Mouse (Mus musculus) large intestine, adult 2 months (tissue): ENCODE measurements around the gene Mlst8. TPM values are rescaled to one million over a fixed set of nuclear protein-coding genes. Genes with fewer than 3 reads are reported as not detected.

Experiments
- DNase-seq: peaks from one replicate; pipeline ENCODE4 v3.0.0-alpha.2; 2012; ENCODE audit warnings: low read depth, low spot score
- WGBS: fragments of 180-500 bp; shearing (Covaris S2); methylation state at CpG from one replicate; pipeline ENCODE4 v1.1.7; 2018; 5-methylcytosine and 5-hydroxymethylcytosine counted together
- polyA plus RNA-seq: library from polyadenylated mRNA; depleted of rRNA; stranded (reverse); fragments of >200 nt; gene quantifications from 2 replicates; pipeline ENCODE4 v1.2.3, GENCODE M21; 2012; rRNA removed

Gene Mlst8
- polyA plus RNA-seq: 43.0 and 54.9 TPM in 2 replicates

DNA sequence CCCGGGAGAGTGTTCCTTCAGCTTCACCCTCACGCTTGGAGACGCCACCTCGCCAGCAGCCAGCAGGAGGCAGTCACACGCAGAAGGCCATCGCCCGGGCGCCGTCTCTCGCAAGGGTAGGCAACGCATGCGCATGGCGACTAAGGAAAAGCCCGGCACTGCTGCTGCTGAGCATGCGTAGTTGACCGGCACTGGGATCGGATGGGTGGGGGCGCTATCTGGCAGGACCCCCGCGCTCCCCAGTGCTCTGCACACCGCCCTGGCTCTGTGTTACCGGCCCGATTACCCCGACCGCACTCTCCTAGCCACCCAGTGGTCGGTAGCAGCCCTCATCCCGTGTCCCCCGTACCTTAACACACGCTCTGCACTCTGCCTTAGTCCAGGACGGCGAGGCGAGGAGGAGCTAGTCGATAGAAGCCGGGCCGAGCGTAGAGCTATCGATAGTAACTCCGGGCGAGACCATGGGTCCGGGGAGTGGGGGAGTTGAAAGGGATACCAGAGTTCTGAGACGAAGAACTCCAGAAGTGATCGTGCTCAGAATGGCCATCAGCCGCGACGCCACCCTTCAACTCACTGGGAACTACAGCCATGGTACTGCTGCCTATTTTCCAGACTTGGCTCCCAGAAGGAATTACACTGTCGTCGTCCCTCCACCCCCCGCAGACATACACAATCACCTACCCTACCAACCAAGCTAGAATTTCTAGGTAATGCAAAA, at the start of gene Mlst8:
TSS of gene Mlst8 (minus strand) at position 416 of the 718 bp plus-strand sequence.
- DNase-seq: peak; percentile 78
- under 1% methylated on average over 48 of the region's 48 CpGs for WGBS

DNA sequence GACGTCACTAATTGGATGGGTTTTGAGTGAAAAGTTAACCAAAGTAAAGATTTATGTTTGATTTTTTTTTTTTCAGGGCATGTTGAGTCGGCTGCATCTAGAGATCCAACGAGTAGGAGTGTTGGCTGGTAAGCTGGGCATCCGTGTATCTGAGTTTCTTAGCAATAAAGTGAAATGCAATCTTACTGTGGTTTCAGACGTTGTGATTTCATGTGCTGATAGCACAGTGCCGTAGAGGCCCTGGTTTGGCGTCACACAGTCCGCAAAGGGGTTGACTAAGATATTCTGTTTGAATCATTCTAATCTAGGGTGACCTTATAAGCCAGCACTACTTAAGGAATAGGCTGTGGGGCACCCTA, 49.7 kb upstream of the Mlst8 start:
- 2% methylated on average over 8 of the region's 8 CpGs for whole genome bisulfite sequencing
- DNase-seq: no peak

DNA sequence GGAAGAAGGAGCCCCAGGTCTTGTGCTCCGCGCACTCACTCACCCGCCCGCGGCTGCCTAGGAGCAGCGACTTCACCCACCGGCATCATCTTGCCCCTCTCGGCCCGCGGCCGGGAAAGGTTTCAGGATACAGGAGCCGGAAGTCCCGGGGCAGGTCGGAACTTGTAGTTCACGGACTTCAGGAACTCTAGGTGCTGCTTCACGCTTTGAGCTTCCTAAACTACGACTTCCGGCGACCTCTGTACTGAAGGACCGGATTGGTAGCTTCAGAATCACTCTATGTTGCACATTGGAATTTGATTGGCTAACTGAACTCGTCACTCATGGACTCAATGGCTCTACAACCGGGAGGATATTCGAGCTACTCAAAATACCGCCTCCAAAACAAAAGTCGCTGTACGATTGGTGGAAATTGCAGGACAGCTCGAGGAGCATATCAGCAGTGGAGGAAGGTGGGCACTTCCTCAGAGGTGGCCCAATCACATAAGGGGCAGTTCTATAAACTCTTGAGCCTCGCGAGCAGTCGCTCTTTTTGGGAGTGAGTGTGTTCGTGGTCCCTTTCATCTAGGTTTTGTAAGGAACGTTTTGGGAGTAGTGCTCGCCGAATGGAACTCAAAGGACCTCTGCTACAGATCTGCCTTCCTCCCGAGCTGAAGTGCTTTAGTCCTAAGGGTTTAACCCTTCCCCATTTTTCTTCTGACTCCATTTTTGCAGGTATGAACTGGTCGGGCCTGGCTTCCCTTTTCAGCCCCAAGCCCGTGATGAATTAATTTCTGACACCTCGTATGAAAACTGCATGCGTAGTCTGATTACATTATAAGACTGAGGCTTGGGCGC, 49.1 kb upstream of the Mlst8 start, which contains the start of gene Traf7:
TSS of gene Traf7 (minus strand) at position 216 of the 837 bp plus-strand sequence.
- under 1% methylated on average over 40 of the region's 40 CpGs for WGBS
- DNase-seq: peak; percentile 100

DNA sequence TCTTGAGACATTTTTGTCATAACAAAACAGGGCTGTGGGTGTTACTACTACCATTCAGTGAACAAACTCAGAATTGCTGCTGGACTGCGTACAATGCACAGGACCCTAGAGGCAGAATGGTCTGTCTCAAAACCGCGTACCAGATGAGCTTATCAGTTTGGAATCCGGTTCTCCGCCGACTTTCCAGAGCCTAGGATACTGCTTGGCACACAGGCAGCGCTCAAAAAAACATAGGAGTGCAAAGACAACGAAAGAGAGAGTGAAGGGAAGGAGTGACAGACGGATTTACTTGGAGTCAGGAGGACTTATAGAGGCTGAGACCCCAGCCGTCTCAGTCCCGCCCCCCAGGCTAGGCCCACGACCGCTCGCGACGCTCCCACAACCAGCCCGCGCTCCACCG, 48.4 kb upstream of the Mlst8 start:
- DNase-seq: no peak
- under 1% methylated on average over 19 of the region's 19 CpGs for WGBS

DNA sequence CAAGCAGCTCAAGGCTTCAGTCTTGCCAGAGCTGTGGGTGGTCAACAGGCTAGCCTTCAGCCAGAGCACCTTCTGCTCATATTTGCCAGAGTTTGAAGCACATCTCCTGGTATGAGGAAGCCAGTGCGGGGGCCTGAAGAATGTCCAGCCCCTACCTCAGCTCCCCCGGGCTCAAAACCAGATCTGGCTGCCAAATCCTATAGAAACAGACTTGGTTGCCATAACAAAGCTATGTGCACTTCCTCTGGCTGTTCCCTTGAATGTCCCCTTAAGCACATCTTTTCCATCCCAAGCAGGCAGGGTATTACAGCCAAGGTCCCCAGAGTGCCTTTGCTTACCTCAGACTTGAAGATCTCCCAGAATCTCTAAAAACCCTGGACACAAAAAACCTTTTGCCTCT, 45.9 kb upstream of the Mlst8 start:
- DNase-seq: no peak
- WGBS: 57% methylated on average over 2 of the region's 2 CpGs

DNA sequence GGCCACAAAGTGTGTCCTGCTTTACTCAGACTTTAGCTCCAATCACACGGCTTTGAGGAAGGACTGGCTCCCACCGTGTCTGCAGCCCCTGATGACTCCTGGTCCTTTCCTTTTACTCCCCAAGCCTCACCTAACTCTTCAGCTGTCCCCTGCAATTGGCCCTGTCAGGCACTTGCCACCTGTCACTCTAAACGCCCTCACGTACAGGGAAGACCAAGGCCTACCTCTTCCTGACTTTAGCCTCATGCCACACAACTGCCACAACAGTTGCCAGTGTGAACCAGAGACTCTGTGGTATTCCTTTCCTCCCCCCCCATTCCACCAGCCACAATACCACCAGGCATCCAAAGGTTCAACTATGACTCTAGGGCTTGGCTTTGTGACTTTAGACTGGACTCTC, 41.6 kb upstream of the Mlst8 start:
- 70% methylated on average over 4 of the region's 4 CpGs for WGBS
- DNase-seq: no peak

DNA sequence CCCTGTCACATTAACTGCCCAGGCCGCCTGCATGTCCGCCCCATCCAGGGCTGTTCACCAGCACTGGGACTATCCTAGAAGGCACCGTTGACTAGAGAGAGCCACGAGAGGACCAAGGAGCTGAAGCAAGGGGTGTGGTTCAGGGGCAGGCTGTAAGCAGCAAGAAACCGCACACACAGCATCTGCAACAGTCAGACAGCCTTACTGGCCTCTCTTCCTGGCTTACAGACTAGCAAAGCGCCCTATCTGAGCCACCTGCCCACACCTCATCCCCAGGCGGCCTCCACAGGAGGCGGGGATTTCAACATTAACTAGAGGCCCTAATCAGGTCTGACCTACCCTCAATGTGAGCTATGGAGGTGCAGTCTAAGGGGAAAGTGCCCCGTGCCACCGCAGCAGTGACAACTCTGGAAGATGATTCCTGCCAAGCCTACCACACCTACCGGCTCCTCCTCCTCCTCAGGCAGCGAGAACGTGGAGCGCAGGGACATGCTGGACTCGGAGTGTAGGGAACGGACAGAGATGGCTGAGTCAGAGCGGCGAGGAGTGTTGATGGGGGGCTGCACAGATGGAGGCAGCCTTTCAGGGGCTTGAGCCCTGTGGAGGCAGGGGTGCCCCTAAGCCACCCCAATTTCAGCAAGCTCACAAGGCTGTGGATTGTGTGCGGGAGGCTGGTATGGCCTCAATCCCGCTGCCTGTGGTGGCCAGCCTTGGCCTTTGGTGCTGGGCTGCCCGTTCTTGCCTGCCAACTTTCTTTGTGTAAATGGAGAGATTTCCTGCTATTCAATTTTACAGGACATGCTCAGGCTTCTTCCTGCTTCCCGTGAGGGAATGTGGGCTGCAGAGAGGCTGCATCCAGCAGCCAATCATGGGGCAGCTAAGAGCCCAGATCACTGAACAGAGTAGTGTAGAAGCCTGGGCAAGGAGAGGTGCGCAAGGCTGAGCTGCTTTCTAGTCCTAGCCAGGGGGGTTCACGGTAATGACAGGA, 35.7 kb upstream of the Mlst8 start:
- DNase-seq: no peak
- WGBS: 84% methylated on average over 24 of the region's 24 CpGs

DNA sequence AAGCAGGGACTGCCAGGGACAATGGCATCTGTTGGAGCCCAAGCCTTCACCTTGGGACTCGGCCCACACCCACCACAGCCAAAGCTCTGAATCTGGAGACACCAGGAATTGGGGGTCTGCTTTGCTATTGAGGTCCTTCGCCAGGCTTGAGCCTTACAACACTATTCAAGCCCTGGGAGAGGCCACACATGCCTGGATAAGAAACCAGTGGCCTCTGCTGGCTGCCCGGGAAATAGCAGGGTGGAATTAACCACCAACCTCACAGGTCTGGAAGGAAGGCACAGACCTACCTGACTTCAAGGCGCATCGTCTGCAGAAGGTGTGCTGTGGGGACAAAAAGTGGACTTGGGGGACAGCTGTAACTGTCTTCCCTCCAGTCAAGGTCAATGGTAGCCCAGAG, 34.7 kb upstream of the Mlst8 start:
- DNase-seq: no peak
- 50% methylated on average over 5 of the region's 5 CpGs for WGBS

DNA sequence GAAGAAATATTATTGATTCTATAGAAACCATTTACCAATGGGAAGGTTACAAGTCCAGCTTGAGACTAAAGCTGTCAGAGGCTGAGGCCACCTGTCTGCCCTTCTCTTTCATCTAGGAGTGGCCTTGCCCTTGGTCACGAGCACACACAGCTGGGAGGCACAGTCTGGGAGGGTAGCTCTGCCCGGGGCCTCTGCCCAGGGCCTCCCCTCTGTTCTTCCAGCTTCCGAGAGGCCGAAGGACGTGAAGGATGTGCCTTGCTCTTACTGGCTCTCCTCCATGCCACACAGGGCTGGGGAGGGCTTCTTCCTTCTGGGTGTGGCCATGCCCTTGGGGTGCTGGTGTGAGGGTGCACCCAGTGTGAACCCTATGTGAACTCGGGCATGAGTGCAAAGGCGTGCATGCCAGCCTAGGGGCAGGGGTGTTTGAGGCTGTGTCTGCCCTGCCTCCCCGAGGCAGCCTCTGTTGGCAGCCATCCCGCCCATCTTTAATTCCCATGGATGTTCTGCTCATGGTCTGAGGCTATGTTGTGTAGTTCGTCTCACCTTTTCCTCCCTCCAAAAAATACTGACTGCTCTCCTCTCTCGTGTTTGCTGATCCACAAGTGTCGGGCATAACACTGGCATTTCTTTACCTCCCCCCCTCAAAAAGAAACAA, 29.1 kb upstream of the Mlst8 start:
- no peak for DNase-seq
- WGBS: 63% methylated on average over 12 of the region's 12 CpGs

DNA sequence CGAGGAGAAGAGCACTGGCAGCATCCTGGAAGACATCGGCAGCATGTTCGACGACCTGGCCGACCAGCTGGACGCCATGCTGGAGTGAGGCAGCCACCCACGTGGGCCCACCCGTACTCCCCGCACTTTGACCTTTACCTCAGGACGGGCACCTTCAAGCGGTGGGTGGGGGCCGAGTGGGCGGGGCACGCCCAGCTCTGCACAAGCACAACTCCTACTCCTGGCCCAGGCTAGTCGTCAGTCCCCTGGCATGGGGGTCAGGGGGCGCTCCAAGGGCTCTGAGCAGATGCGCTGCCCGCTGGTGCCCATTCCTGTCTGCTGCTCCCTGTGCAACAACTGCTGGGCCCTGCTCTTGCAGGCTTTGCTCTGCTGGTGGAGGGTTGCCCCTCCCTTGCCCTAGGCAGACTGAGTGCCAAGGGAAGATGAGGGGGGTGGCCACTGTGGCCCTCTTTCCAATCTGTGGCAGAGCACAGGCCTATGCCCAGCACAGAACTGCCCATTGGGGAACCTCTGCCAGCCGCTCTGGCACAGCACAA, 28.3 kb upstream of the Mlst8 start:
- WGBS: 40% methylated on average over 19 of the region's 19 CpGs
- no peak for DNase-seq

DNA sequence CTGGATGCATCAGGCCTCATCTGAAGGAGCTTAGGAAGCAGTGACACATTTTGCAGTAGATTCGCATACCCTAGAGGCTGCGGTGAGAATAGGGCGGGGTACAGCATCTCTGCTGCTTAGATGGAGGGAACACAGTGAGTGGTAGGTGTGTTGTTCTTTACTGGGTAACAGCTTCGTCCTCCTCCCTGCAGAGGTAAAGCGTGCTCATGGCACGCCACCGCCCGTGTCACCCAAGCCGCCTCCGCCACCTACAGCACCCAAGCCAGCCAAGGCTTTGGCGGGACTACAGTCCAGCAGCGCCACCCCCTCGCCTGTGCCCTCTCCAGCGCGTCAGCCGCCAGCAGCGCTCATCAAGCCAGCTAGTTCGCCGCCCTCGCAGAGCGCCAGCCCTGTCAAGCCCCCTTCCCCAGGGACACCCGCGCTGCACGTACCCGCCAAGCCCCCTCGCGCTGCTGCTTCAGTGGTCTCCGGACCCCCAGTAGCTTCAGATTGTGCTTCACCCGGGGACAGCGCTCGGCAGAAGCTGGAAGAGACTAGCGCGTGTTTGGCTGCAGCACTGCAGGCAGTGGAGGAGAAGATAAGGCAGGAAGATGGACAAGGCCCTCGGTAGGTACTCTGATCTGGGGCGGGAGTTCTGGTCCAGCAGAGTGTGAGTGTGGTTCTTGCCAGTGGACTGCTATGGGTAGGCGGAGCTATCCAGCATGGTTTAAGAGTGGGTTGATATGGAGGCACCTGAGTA, 27.6 kb upstream of the Mlst8 start:
- no peak for DNase-seq
- 45% methylated on average over 36 of the region's 36 CpGs for WGBS

DNA sequence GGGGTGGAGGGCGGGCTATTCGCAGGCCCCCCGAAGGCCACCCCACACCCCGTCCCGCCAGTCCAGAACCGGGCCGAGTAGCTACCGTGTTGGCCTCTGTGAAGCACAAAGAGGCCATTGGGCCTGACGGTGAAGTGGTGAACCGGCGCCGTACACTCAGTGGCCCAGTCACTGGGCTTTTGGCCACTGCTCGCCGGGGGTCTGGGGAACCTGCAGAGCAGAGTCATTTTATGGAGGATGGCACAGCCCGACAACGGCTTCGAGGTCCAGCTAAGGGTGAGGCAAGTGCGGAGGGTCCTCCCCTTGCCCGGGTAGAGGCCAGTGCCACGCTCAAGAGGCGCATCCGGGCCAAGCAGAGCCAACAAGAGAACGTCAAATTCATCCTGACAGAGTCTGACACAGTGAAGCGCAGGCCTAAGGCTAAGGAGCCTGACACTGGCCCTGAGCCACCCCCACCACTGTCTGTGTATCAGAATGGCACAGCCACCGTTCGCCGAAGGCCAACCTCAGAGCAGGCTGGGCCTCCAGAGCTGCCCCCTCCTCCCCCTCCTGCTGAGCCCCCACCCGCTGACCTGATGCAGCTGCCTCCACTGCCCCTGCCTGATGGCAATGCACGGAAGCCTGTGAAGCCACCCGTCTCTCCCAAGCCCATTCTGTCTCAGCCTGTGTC, 26.5 kb upstream of the Mlst8 start:
- no peak for DNase-seq
- 93% methylated on average over 30 of the region's 30 CpGs for WGBS

DNA sequence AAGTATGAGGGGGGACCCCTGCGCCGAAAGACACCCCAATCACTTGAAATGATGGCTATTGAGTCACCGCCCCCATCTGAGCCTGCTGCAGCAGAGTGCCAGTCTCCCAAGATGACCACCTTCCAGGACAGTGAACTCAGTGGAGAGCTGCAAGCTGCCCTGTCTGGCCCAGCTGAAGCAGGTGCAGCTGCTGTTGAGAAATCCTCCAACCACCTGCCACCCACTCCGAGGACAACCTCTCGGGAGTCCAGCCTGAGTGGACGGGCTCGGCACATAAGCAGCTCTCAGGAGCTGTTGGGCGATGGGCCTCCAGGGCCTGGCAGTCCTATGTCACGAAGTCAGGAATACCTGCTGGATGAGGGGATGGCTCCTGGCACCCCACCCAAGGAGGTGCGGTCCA, 25.2 kb upstream of the Mlst8 start:
- no peak for DNase-seq
- WGBS: 82% methylated on average over 10 of the region's 10 CpGs

DNA sequence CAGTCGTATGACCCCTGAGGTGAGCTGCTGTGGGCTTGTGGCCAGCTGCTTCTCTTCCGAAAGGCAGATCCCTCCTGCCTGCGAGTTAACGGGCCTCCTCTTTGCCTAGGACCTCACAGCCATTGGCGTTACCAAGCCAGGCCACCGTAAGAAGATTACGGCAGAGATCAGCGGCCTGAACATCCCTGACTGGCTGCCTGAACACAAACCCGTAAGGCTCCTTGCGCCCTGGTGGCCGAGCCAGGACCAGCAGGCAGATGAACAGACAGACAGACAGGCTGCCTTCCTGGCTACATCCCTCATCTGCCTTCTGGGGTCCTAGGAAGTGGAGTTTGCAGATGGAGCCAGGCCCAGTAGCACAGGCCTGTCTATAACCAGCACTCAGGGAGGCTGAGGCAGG, 23.3 kb upstream of the Mlst8 start:
- DNase-seq: no peak
- WGBS: 44% methylated on average over 11 of the region's 11 CpGs

DNA sequence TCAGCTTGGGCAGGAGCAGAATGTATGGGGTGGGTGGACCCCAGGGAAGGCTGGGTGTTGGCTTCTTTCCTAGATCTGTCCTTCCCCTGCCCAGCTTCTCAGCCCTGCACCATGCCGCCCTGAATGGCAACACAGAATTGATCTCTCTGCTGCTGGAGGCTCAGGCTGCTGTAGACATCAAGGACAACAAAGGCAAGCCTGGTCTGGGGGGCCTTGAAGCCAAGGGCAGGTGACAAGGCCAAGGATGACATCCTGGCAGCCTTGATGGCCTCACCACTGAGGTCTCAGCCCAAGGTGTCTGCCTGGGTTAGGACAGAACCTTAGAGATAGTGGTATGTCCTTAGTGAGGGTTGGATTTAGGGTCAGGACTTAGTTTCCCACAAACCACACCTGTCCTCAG, 17.1 kb upstream of the Mlst8 start:
- DNase-seq: no peak
- 81% methylated on average over 1 of the region's 1 CpGs for WGBS

DNA sequence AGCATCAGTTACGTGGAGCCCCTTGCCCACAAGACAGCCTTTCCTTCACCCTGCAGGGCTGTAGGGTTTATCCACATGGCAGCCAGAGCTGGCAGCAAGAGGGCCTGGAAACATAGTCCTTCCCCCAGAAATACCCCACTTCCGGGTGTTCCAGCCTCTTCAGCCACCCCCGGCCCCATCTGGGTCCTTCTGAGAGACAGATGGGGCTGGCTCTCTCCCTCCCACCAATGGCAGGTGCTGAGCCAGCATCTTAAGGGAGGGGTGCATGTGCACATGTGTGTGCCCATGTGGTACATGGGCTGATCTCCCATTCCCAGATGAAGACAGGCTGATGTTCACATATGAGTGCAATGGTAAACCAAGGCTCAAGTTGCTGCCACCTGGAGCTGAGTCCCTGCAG, 16.6 kb upstream of the Mlst8 start:
- DNase-seq: no peak
- 71% methylated on average over 3 of the region's 3 CpGs for WGBS

DNA sequence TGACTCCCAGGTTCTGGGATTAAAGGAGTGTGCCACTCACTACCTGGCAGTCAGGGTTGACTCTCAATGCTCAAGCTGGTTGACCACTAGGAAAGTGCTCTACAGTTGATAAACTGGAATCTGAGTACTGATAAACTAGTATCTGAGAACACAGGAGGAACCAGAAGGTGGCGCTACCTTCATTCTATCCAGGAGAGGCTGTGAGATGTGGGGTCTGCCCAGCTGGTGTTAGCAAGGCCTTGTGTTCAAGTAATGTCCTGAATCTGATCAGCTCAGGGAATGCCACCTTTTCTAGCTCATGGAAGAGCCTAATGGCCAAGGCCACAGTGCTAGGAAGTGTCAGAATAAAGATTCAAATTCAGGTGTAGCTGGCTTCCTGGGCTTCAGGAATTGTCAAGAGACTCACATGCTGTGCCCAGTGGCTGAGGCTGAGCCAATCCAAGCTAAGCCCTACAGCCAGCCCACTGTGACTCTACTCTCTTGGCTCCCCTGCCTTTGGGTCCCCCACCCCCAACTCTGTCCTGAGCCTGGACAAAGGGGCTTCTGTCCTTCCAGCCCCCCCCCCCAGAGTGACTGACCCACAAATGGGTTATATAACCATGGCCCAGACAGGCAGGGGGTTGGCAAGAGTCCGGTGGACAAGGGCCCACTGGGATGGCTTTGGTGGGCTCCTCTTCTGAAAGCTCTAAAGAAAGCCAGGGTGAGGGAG, 15.9 kb upstream of the Mlst8 start:
- 54% methylated on average over 2 of the region's 2 CpGs for WGBS
- DNase-seq: no peak
